Mouse (Mus musculus) megakaryocyte, embryonic 14.5 days (primary cell): ENCODE data around the gene Pja2.

Source experiments
- FLI1 ChIP-seq: IDR thresholded peaks from 2 replicates; pipeline ENCODE4 v1.6.1; 2012; ENCODE audit warnings: low read length, inconsistent platforms, mixed read lengths
- GATA1 ChIP-seq: IDR thresholded peaks from 3 replicates; pipeline ENCODE4 v1.6.1; 2012; ENCODE audit warnings: mixed read lengths, low read length, inconsistent platforms, borderline replicate concordance

- TF ChIP-seq GATA1 (no peak), FLI1 (no peak)
Observed at GRCm38 (mm10) chr17:64242898-64243297, 88.8 kb downstream of the Pja2 start.
